Mouse (Mus musculus): ENCODE measurements around the gene Fcrl6. TPM values are rescaled to one million over a fixed set of nuclear protein-coding genes. Genes with fewer than 3 reads are reported as not detected.

Fcrl6 gene
- total RNA-seq, 2 experiments from 2014 or later, result not detected

DNA sequence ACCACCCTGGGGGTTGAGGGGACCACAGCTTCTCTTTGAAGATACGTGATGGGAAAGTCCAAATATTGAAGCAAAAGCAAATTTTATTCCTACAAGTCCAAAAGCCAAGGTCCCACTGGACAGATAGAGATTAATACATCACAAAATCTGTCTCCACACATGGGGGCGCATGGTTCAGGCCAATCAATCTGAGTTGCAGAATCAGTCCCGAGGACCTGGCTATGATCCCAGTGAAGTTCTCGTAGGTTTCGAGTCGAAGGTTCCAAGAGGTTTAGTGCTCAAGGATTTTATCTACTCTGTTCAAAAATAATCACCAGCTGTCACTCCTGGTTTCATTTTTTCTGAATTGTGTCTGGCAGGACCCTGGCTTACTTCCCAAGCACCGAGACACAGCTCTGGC is 51.3 kb downstream of the Fcrl6 start:
- ATAC-seq (replicated peaks; ENCODE audit: low FRiP score, poor library complexity, severe bottlenecking), result no peak

- ATAC-seq (replicated peaks; ENCODE audit: low FRiP score, poor library complexity, severe bottlenecking), result no peak
Measured at GRCm38 (mm10) chr1:172550551-172550951, 51.8 kb downstream of the Fcrl6 start.

DNA sequence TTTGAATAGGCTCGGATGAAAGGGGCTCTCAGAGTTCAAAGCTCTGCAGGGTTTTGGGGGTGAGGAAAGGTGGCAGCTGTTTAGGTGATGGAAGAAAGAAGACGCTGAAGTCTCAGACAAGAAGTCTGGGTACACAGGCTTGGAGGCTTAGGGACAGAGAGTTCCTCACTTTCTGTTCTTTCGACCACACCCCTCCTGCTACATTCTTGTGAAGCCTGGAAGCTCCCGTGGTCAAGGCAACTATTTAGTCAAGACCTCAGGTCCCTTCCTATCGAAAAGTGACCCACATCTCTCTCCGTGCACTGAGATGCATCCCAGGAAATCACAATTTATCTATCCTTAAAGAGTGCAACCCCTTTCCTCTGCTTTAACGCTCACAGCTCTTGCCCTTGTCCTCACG is 52.6 kb downstream of the Fcrl6 start:
- ATAC-seq (replicated peaks; ENCODE audit: low FRiP score, poor library complexity, severe bottlenecking), result no peak

GRCm38 (mm10) chr1:172549314-172549713 is 53.0 kb downstream of the Fcrl6 start:
- ATAC-seq (replicated peaks; ENCODE audit: low FRiP score, poor library complexity, severe bottlenecking), result no peak

- ATAC-seq (replicated peaks; ENCODE audit: low FRiP score, poor library complexity, severe bottlenecking), result no peak
Measured at GRCm38 (mm10) chr1:172548501-172548900, 53.9 kb downstream of the Fcrl6 start.

Other genes with a start within 250 kb of the Fcrl6 start
- 5.2 and 5.6 TPM in 2 replicates for gene Pigm, start 226.0 kb downstream of the Fcrl6 start, total RNA-seq (2015; ENCODE audit: low replicate concordance)
- 5.3 and 8.1 TPM in 2 replicates for gene Pigm, start 226.0 kb downstream of the Fcrl6 start, total RNA-seq (2017; ENCODE audit: low replicate concordance)
- gene Slamf9, start 127.2 kb downstream of the Fcrl6 start, total RNA-seq (2015; ENCODE audit: low replicate concordance), result 4.0 TPM in 1 of 2 replicates, not detected in the other
- 0.70 and 0.77 TPM in 2 replicates for gene Slamf9, start 127.2 kb downstream of the Fcrl6 start, total RNA-seq (2017; ENCODE audit: low replicate concordance)
- gene Igsf9, start 120.8 kb downstream of the Fcrl6 start, total RNA-seq (2015; ENCODE audit: low replicate concordance), result not detected in 2 replicates
- gene Igsf9, start 120.8 kb downstream of the Fcrl6 start, total RNA-seq (2017; ENCODE audit: low replicate concordance), result not detected in 2 replicates
- 135 and 151 TPM in 2 replicates for gene Tagln2, start 102.5 kb downstream of the Fcrl6 start, total RNA-seq (2015; ENCODE audit: low replicate concordance)
- gene Tagln2, start 102.5 kb downstream of the Fcrl6 start, total RNA-seq (2017; ENCODE audit: low replicate concordance), result 52.7 and 53.7 TPM in 2 replicates
- not detected in 2 replicates for gene Cfap45, start 81.8 kb downstream of the Fcrl6 start, total RNA-seq (2015; ENCODE audit: low replicate concordance)
- gene Cfap45, start 81.8 kb downstream of the Fcrl6 start, total RNA-seq (2017; ENCODE audit: low replicate concordance), result 0.28 TPM in 1 of 2 replicates, not detected in the other
- not detected in 2 replicates for gene Vsig8, start 46.6 kb downstream of the Fcrl6 start, total RNA-seq (2015; ENCODE audit: low replicate concordance)
- not detected in 2 replicates for gene Vsig8, start 46.6 kb downstream of the Fcrl6 start, total RNA-seq (2017; ENCODE audit: low replicate concordance)
- not detected in 2 replicates for gene Slamf8, start 12.0 kb downstream of the Fcrl6 start, total RNA-seq (2015; ENCODE audit: low replicate concordance)
- 0.68 TPM in 1 of 2 replicates, not detected in the other for gene Slamf8, start 12.0 kb downstream of the Fcrl6 start, total RNA-seq (2017; ENCODE audit: low replicate concordance)
- gene Dusp23, start 30.4 kb upstream of the Fcrl6 start, total RNA-seq (2015; ENCODE audit: low replicate concordance), result 3.1 and 3.7 TPM in 2 replicates
- 0.77 TPM in 1 of 2 replicates, not detected in the other for gene Dusp23, start 30.4 kb upstream of the Fcrl6 start, total RNA-seq (2017; ENCODE audit: low replicate concordance)
- gene Crp, start 95.5 kb upstream of the Fcrl6 start, total RNA-seq (2015; ENCODE audit: low replicate concordance), result not detected in 2 replicates
- gene Crp, start 95.5 kb upstream of the Fcrl6 start, total RNA-seq (2017; ENCODE audit: low replicate concordance), result not detected in 2 replicates